Mouse (Mus musculus) stomach, embryonic 16.5 days (tissue): Measurements from ENCODE around the gene Lrrc7. TPM values are rescaled to one million over a fixed set of nuclear protein-coding genes. Genes with fewer than 3 reads are reported as not detected.

Experiments used
- ATAC-seq: fragments of 200-750 bp; cut with Nextera tagmentation; 2 replicates; pipeline ENCODE4 v1.8.0; 2017; ENCODE audit warnings: moderate number of reproducible peaks, moderate TSS enrichment; ENCODE audit not compliant: insufficient read depth, low FRiP score
- H3K27ac ChIP-seq: fragments of 300-500 bp; sonication (generic); 2 replicates; pipeline ENCODE4 v1.5.1; 2014; ENCODE audit warnings: low read length
- H3K27me3 ChIP-seq: fragments of 300-500 bp; sonication (generic); 2 replicates; pipeline ENCODE4 v1.6.1; 2014; ENCODE audit warnings: low read length, control low read depth, mixed read lengths; ENCODE audit not compliant: control insufficient read depth, insufficient read depth
- H3K36me3 ChIP-seq: fragments of 300-500 bp; sonication (generic); 2 replicates; pipeline ENCODE4 v1.6.1; 2014; ENCODE audit warnings: low read length; ENCODE audit not compliant: control insufficient read depth, insufficient read depth
- H3K4me1 ChIP-seq: fragments of 300-500 bp; sonication (generic); 2 replicates; pipeline ENCODE4 v1.6.1; 2014; ENCODE audit warnings: low read length, control low read depth, mixed read lengths; ENCODE audit not compliant: control insufficient read depth, insufficient read depth
- H3K4me2 ChIP-seq: fragments of 300-500 bp; sonication (generic); 2 replicates; pipeline ENCODE4 v1.6.1; 2014; ENCODE audit warnings: low read depth, low read length, mixed read lengths
- H3K4me3 ChIP-seq: fragments of 300-500 bp; sonication (generic); replicated peaks from 2 replicates; pipeline ENCODE4 v1.5.1; 2014; ENCODE audit warnings: mild to moderate bottlenecking, low read length
- H3K9ac ChIP-seq: fragments of 300-500 bp; sonication (generic); 2 replicates; pipeline ENCODE4 v1.6.1; 2014; ENCODE audit warnings: low read length
- H3K9me3 ChIP-seq: fragments of 300-500 bp; sonication (generic); replicated peaks from 2 replicates; pipeline ENCODE4 v1.6.1; 2016; ENCODE audit warnings: low read length, control low read depth; ENCODE audit not compliant: control insufficient read depth
- WGBS: fragments of 180-500 bp; shearing (Covaris S2); extraction: QIAGEN DNeasy Blood & Tissue Kit; methylation state at CpG from one replicate; pipeline ENCODE4 v1.1.7; 2014; 5-methylcytosine and 5-hydroxymethylcytosine counted together
- polyA plus RNA-seq: library from polyadenylated mRNA; unstranded; fragments of >200 nt; fragmentation: Nextera tagmentation; extraction: Ambion mirVana; gene quantifications from 2 replicates; pipeline ENCODE4 v1.2.1, GENCODE M21; 2015

The Lrrc7 gene
- polyA plus RNA-seq, 1 experiment from 2014 or later = 1.2 TPM

DNA sequence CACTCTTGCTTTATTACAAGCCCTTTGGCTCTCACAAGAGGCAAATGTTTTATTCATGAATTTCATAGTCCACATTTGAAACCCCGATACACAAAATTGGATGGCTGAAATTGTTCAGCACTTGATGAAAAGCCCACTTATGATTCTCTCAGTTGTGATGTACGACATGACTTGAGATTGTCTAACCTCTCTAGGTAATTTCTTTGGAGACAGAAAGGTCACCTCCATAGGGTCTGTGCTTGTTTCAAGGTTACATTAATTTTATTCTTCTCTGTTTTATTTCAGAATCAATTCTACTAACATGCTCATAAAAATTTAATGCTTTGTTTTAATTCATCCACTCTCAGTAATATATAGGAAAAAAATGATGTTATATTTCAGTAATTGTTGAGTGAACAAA is 351.4 kb downstream of the Lrrc7 start:
- Histone ChIP-seq H3K9me3 (no peaks in the 10 kb centered on the region), H3K9ac (no peak overlapping the region), H3K27ac (no peak overlapping the region), H3K4me2 (no peak overlapping the region), H3K27me3 (no peaks in the 10 kb centered on the region), H3K4me1 (no peaks in the 10 kb centered on the region), H3K4me3 (no peak overlapping the region), H3K36me3 (no peaks in the 10 kb centered on the region)
- no peak for ATAC-seq
- WGBS = 82% methylated on average over 2 of the region's 2 CpGs

DNA sequence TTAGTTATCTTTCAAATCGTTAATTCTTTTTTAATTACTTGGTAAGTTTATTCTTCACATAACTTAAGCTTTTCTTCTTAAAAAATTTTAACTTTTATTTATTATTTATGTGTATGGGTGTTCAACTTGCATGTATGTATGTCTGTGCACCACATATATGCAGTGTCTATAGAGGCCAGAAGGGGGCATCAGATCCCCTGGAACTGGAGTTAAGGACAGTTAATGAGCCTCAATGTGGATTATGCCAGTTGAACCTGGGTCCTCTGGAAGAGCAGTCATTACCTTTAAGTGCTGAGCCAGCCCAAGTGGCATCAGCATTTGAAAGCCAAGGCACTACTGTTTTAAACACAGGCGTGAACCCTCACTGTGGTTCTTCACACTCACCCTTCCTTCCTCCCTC is 352.0 kb downstream of the Lrrc7 start:
- Histone ChIP-seq H3K9ac (no peak overlapping the region), H3K27me3 (no peaks in the 10 kb centered on the region), H3K9me3 (no peaks in the 10 kb centered on the region), H3K27ac (no peak overlapping the region), H3K4me1 (no peaks in the 10 kb centered on the region), H3K36me3 (no peaks in the 10 kb centered on the region), H3K4me3 (no peak overlapping the region), H3K4me2 (no peak overlapping the region)
- WGBS = 8% methylated on average over 2 of the region's 2 CpGs
- ATAC-seq = 0 out of 2 replicates have a peak, but pooled peaks have one; percentile 50

DNA sequence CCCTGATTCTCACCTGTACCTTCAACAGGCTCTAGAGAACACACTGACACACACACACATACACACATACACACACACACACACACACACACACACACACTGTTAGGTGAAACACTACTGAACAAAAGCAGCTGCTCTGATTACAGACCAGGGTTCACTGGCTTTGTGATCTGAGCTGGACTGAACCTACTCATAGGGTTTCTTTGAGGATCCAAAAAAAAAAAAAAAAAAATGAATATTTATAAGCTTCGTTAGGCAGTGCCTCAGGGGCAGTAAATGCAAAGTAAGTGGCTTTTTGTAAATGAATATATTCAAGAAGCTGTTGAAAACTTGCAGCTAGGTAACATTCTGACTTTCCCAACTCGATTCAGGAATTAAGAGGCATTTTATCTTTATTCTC is 354.2 kb downstream of the Lrrc7 start:
- Histone ChIP-seq H3K9ac (no peak overlapping the region), H3K4me3 (no peak overlapping the region), H3K4me1 (no peaks in the 10 kb centered on the region), H3K36me3 (no peaks in the 10 kb centered on the region), H3K4me2 (no peak overlapping the region), H3K9me3 (no peaks in the 10 kb centered on the region), H3K27ac (no peak overlapping the region), H3K27me3 (no peaks in the 10 kb centered on the region)
- no peak for ATAC-seq
- WGBS = 68% methylated on average over 2 of the region's 2 CpGs

DNA sequence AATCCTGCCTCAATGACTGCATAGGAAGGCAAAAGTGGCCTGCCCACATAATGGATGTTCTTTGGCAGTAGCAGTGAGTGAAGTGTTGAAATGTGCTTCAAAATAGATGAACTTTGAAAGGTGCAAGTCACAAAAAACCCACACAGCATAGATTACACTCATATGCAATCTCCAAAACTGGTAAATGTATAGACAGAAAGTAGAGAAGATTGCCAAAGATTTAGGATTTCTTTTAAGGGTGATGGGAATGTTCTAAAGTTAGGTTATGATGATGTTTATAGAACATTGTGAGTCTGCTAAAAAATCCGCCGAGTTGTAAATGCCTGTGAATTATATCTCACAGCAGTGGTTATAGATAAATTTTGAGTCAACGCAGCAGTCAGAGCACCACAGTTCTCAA is 359.2 kb downstream of the Lrrc7 start:
- Histone ChIP-seq H3K4me3 (no peak overlapping the region), H3K9ac (no peak overlapping the region), H3K27me3 (no peaks in the 10 kb centered on the region), H3K4me1 (no peaks in the 10 kb centered on the region), H3K4me2 (no peak overlapping the region), H3K9me3 (no peaks in the 10 kb centered on the region), H3K27ac (no peak overlapping the region), H3K36me3 (no peaks in the 10 kb centered on the region)
- no peak for ATAC-seq
- 79% methylated on average over 3 of the region's 3 CpGs for WGBS

DNA sequence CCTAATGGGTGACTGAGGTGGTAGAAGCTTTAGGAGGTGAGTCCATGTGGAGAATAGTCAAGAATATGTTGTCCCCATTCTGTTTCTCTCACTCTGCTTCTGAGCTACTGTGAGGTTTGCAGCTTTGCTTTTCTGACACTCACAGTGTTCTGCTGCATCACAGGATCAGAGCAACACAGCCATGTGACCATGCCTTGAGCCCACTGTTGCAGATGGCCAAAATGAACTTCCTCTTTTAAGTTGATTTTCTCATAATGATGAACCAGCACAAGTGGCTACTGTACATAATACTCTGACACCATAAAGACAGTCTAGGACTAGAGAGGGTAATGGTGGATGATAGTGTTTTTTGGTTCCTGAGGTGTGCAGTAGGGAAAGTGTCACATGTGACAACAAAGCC is 366.6 kb downstream of the Lrrc7 start:
- Histone ChIP-seq H3K4me1 (no peaks in the 10 kb centered on the region), H3K27ac (no peak overlapping the region), H3K36me3 (no peaks in the 10 kb centered on the region)

DNA sequence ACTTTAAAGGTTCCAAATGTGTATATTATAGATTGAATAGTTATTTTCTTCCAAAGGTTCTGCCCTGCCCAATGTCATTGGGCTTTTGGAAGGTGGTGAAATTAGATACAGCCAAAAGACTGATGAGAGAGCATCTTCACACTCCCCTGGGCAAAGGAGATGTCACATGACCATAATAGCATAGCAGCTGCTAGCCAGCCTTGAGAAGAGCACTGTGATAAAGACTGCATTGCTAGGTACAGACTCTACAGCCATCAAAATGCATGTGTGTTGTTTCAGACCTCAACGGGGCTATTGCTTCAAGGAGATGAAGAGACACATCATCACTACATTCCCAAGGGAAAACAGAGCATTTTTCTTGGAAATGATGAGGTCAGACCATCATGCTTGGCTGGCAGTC is 368.8 kb downstream of the Lrrc7 start:
- no peak for ATAC-seq
- H3K4me2 ChIP-seq = no peak overlapping the region
- no peak overlapping the region for H3K9ac ChIP-seq
- H3K36me3 ChIP-seq = no peaks in the 10 kb centered on the region
- no peak overlapping the region for H3K4me3 ChIP-seq
- H3K27me3 ChIP-seq = no peaks in the 10 kb centered on the region
- WGBS = 63% methylated on average over 1 of the region's 1 CpGs
- H3K9me3 ChIP-seq = no peaks in the 10 kb centered on the region
- no peak overlapping the region for H3K27ac ChIP-seq
- no peaks in the 10 kb centered on the region for H3K4me1 ChIP-seq

More for the DNA sequence above, 366.6 kb downstream of the Lrrc7 start:
- H3K27me3 ChIP-seq = no peaks in the 10 kb centered on the region
- H3K4me3 ChIP-seq = no peak overlapping the region
- no peak overlapping the region for H3K4me2 ChIP-seq
- no peak overlapping the region for H3K9ac ChIP-seq
- H3K9me3 ChIP-seq = no peaks in the 10 kb centered on the region
- no peak for ATAC-seq

DNA sequence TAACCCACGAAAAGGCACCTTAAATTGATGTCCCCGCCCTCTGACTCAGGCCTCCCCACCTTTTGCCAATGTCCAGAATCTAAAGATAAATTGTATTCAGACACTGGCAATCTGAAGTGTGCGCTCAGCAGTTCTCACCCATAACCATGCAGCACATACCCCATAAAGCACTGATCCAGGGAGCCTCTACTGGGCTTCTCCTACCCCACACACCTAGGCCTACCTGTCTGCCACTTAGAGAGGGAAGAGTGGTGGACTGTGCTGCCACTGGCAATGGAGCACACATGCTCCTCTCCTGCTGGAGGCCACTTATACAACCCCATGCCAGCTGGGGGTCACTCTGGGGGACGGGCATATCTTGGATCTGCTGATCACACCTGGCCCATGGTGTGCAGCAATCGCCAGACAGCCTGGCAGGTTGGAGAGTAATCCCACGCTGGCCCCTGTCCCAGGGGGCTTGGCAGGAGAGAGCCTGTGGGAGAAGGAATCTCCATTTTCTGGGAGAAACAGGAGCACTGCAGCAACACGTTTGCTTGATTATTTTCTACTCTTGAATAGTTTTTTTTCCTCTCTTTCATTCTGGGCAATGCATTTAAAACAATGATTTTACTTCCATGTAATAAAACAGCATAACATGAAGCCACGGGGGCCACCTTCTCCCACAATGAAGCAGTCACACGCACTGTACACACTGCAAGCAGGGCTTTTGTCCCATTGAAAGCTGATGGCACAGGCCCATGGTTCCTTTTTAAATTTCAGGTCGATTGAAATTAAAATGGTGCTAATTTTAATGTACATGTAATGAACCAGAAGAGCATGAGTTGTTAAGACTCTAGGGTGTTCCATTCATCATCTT is 386.9 kb downstream of the Lrrc7 start:
- H3K27ac ChIP-seq = no peak overlapping the region
- no peaks in the 10 kb centered on the region for H3K27me3 ChIP-seq
- no peaks in the 10 kb centered on the region for H3K4me1 ChIP-seq
- H3K4me3 ChIP-seq = no peak overlapping the region
- H3K9ac ChIP-seq = no peak overlapping the region
- H3K36me3 ChIP-seq = no peaks in the 10 kb centered on the region
- H3K4me2 ChIP-seq = no peak overlapping the region
- no peaks in the 10 kb centered on the region for H3K9me3 ChIP-seq
- WGBS = 74% methylated on average over 10 of the region's 10 CpGs
- no peak for ATAC-seq

DNA sequence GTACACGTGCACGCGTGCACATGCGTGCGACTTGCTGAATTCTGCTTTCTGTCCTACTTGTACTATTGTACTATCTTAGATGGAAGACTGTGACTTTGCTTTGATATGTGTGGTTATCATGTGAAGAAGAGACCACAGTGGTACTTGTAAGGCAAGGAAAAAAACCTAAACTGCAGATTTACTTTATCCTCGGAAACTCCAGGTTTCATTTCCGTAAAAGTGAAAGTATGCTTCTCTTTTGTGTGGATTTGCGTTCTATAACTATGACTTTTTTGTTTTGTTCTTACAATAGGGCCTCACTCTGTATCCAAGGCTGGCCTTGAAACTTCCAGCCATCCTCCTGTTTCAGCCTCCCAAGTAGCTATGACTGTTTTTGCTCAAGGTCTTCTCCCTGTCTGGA is 392.8 kb downstream of the Lrrc7 start:
- H3K36me3 ChIP-seq = no peaks in the 10 kb centered on the region
- H3K9ac ChIP-seq = no peak overlapping the region
- H3K9me3 ChIP-seq = no peaks in the 10 kb centered on the region
- H3K4me2 ChIP-seq = no peak overlapping the region
- no peak overlapping the region for H3K27ac ChIP-seq
- 93% methylated on average over 8 of the region's 8 CpGs for WGBS
- H3K4me3 ChIP-seq = no peak overlapping the region
- no peak for ATAC-seq
- no peaks in the 10 kb centered on the region for H3K4me1 ChIP-seq
- H3K27me3 ChIP-seq = no peaks in the 10 kb centered on the region

DNA sequence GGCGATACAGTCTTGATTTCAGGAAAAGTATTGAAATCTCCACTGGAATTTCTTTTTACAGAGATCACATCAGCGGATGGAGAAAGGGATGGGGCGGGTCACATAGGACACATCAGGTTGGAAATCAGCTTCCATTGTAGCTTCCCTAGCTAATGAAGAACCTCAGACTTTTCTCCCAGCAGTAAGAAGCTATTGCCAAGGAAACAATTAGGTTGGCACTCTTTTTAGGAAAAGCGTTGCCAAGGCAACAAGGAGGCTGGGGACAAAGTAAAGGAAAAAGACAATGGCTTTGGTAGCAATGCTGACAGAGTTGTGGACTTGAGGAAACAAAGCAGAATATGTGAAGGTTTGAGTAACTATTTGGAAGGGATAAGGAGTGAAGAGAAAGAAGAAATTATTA is 393.6 kb downstream of the Lrrc7 start:
- no peaks in the 10 kb centered on the region for H3K9me3 ChIP-seq
- H3K4me1 ChIP-seq = no peaks in the 10 kb centered on the region
- ATAC-seq = no peak
- 88% methylated on average over 4 of the region's 4 CpGs for WGBS
- no peaks in the 10 kb centered on the region for H3K27me3 ChIP-seq
- H3K27ac ChIP-seq = no peak overlapping the region
- no peak overlapping the region for H3K9ac ChIP-seq
- no peaks in the 10 kb centered on the region for H3K36me3 ChIP-seq
- no peak overlapping the region for H3K4me2 ChIP-seq
- no peak overlapping the region for H3K4me3 ChIP-seq
